Mouse (Mus musculus) cerebellum, adult 2 months (tissue): ENCODE measurements at regions not wholly inside any gene's neighbourhood (a gene's known extent, or its start where the extent isn't known, plus 50 kb on each side); places are given as distances from the start of the nearest gene placed in this dataset.

Experiments used
- CTCF ChIP-seq: fragments of 200-500 bp; IDR thresholded peaks from 2 replicates; pipeline ENCODE4 v1.5.1; 2011; ENCODE audit warnings: low read depth, mild to moderate bottlenecking, control low read depth, low read length, moderate library complexity, borderline replicate concordance; ENCODE audit not compliant: insufficient read depth
- POLR2A ChIP-seq: fragments of 200-500 bp; IDR thresholded peaks from 2 replicates; pipeline ENCODE4 v1.6.1; 2011; ENCODE audit warnings: low read length, control low read depth, borderline replicate concordance; ENCODE audit not compliant: insufficient read depth

- TF ChIP-seq POLR2A (no peak), CTCF (no peak)
Measured at GRCm38 (mm10) chr17:15252187-15252586, 124.5 kb downstream of the Dll1 start.
